Mouse (Mus musculus) T-cell, adult 2 months (primary cell): ENCODE measurements around the gene Oxa1l.
A peak's percentile ranks its signal among the peaks of the same experiment; 100 is the strongest.

ENCODE experiments used
- DNase-seq: peaks from one replicate; pipeline ENCODE4 v3.0.0; 2022; ENCODE audit warnings: low spot score

Gene Oxa1l

GRCm38 (mm10) chr14:54371460-54371859 lies 10.8 kb downstream of the Oxa1l start:
- DNase-seq, result no peak

GRCm38 (mm10) chr14:54372923-54373322 lies 12.3 kb downstream of the Oxa1l start:
- DNase-seq, result no peak

GRCm38 (mm10) chr14:54375916-54376315 lies 15.3 kb downstream of the Oxa1l start:
- DNase-seq, result peak; percentile 41

GRCm38 (mm10) chr14:54377166-54377565 lies 16.5 kb downstream of the Oxa1l start:
- no peak for DNase-seq

GRCm38 (mm10) chr14:54379571-54379970 lies 18.9 kb downstream of the Oxa1l start:
- DNase-seq, result no peak

- no peak for DNase-seq
Measured at GRCm38 (mm10) chr14:54380616-54381015, 20.0 kb downstream of the Oxa1l start.

- no peak for DNase-seq
Measured at GRCm38 (mm10) chr14:54381816-54382215, 21.2 kb downstream of the Oxa1l start.

GRCm38 (mm10) chr14:54382641-54383040 lies 22.0 kb downstream of the Oxa1l start:
- no peak for DNase-seq

GRCm38 (mm10) chr14:54383355-54383771 lies 22.7 kb downstream of the Oxa1l start:
- DNase-seq, result no peak

GRCm38 (mm10) chr14:54384396-54384795 lies 23.8 kb downstream of the Oxa1l start:
- no peak for DNase-seq

- DNase-seq, result no peak
Measured at GRCm38 (mm10) chr14:54385968-54386618, 25.5 kb downstream of the Oxa1l start.

- DNase-seq, result no peak
Measured at GRCm38 (mm10) chr14:54387546-54387945, 26.9 kb downstream of the Oxa1l start.

GRCm38 (mm10) chr14:54390843-54391242 lies 30.2 kb downstream of the Oxa1l start:
- no peak for DNase-seq

GRCm38 (mm10) chr14:54393794-54394193 lies 33.2 kb downstream of the Oxa1l start:
- DNase-seq, result no peak

GRCm38 (mm10) chr14:54394309-54394708 lies 33.7 kb downstream of the Oxa1l start:
- DNase-seq, result no peak

- DNase-seq, result no peak
Measured at GRCm38 (mm10) chr14:54396685-54397084, 36.1 kb downstream of the Oxa1l start.

GRCm38 (mm10) chr14:54397872-54398527 lies 37.4 kb downstream of the Oxa1l start:
- no peak for DNase-seq

GRCm38 (mm10) chr14:54398528-54398916 lies 37.9 kb downstream of the Oxa1l start:
- no peak for DNase-seq

GRCm38 (mm10) chr14:54398921-54399382 lies 38.3 kb downstream of the Oxa1l start:
- DNase-seq, result no peak

GRCm38 (mm10) chr14:54401723-54402122 lies 41.1 kb downstream of the Oxa1l start:
- no peak for DNase-seq

- no peak for DNase-seq
Measured at GRCm38 (mm10) chr14:54408336-54409056, 47.9 kb downstream of the Oxa1l start.

GRCm38 (mm10) chr14:54409057-54409645 lies 48.5 kb downstream of the Oxa1l start:
- no peak for DNase-seq
